Mouse (Mus musculus) liver, postnatal 0 days (tissue): ENCODE measurements around the gene Hsp90aa1. TPM values are rescaled to one million over a fixed set of nuclear protein-coding genes. Genes with fewer than 3 reads are reported as not detected.
"Not testable (repeated sequence)": the region's sequence is repeated elsewhere in the genome, so short reads cannot be mapped to it uniquely, and the experiment has no call there.

ENCODE experiments used
- ATAC-seq: fragments of 200-750 bp; cut with Nextera tagmentation; 2 replicates; pipeline ENCODE4 v1.8.0; 2017; ENCODE audit warnings: mild to moderate bottlenecking, moderate library complexity
- DNase-seq: peaks from one replicate; pipeline ENCODE4 v3.0.0-alpha.2; 2016
- H3K27ac ChIP-seq: fragments of 300-500 bp; sonication (generic); 2 replicates; pipeline ENCODE4 v1.5.1; 2014; ENCODE audit warnings: antibody characterized with exemption, moderate library complexity, mild to moderate bottlenecking, low read depth
- H3K27me3 ChIP-seq: fragments of 300-500 bp; sonication (generic); 2 replicates; pipeline ENCODE4 v1.6.1; 2014; ENCODE audit warnings: low read length, control low read depth, mixed read lengths; ENCODE audit not compliant: insufficient read depth
- H3K36me3 ChIP-seq: fragments of 300-500 bp; sonication (generic); replicated peaks from 2 replicates; pipeline ENCODE4 v1.6.1; 2014; ENCODE audit warnings: mild to moderate bottlenecking, control low read depth, low read length, moderate library complexity, mixed read lengths; ENCODE audit not compliant: insufficient read depth
- H3K4me1 ChIP-seq: fragments of 300-500 bp; sonication (generic); 2 replicates; pipeline ENCODE4 v1.6.1; 2014; ENCODE audit warnings: antibody characterized with exemption, mild to moderate bottlenecking, control low read depth; ENCODE audit not compliant: insufficient read depth
- H3K4me2 ChIP-seq: fragments of 300-500 bp; sonication (generic); 2 replicates; pipeline ENCODE4 v1.6.1; 2014; ENCODE audit warnings: low read depth, mild to moderate bottlenecking, low read length, moderate library complexity, mixed read lengths
- H3K4me3 ChIP-seq: fragments of 300-500 bp; sonication (generic); 2 replicates; pipeline ENCODE4 v1.5.1; 2014; ENCODE audit warnings: low read depth, low read length
- H3K9ac ChIP-seq: fragments of 300-500 bp; sonication (generic); replicated peaks from 2 replicates; pipeline ENCODE4 v1.6.1; 2014; ENCODE audit warnings: mild to moderate bottlenecking, moderate library complexity
- H3K9me3 ChIP-seq: fragments of 300-500 bp; sonication (generic); 2 replicates; pipeline ENCODE4 v1.6.1; 2016; ENCODE audit warnings: mild to moderate bottlenecking, control low read depth, low read length, mixed read lengths
- CTCF ChIP-seq: sonication (generic); IDR thresholded peaks from 2 replicates; pipeline ENCODE4 v1.5.1; 2016; ENCODE audit warnings: antibody characterized with exemption, low read depth
- EP300 ChIP-seq: IDR thresholded peaks from 2 replicates; pipeline ENCODE4 v1.6.1; 2016; ENCODE audit warnings: antibody characterized with exemption, low read depth, mild to moderate bottlenecking
- WGBS: fragments of 180-500 bp; shearing (Covaris S2); extraction: QIAGEN DNeasy Blood & Tissue Kit; methylation state at CpG from one replicate; pipeline ENCODE4 v1.1.7; 2014; ENCODE audit not compliant: insufficient replicate concordance; 5-methylcytosine and 5-hydroxymethylcytosine counted together
- polyA plus RNA-seq: library from polyadenylated mRNA; unstranded; fragments of >200 nt; fragmentation: Nextera tagmentation; extraction: Ambion mirVana; gene quantifications from 2 replicates; pipeline ENCODE4 v1.2.1, GENCODE M21; 2015

The Hsp90aa1 gene
- polyA plus RNA-seq, 1 experiment from 2014 or later = 250 TPM

DNA sequence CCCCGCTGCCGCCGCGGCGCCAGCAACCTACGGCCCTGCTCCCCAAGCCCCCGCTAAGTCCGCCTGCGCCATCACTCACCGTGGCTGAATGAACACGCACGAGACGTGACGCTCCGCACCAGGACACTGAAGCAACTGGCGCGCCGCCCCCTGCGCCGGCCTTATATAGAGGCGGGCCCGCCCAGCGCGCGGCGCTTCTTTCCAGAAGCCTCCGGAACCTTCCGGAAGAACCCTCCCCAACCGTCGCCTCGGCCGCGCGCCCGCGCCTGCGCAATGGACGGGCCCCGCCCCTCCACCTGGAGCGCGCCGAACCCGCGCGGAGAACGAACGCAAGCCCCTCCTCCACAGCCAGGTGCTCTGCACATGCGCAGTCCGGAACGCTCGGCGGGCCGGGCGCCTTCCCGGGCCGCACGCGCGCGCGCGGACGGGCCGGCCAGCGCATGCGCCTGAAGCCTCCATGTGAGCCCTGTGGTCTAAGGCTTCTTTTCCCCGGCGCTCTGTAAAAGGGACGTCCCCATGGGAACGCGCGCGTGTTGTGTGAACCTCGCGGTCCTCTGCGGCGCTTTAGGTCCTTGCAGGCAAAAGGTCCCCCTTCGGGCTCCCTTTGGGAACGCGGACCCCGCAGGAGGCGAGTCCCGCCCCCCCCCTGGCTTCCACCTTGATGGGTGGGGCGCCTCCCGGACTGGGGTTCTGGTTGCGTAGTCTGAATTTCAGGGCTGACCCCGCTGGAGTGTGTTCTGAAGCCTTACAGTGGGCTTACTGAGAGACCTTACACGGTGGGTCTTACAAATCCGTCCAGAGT is 6.2 kb downstream of the Hsp90aa1 start:
- DNase-seq (peak; percentile 99), ATAC-seq (peak; percentile 93)
- peaks cover 30% of the 10 kb centered on the region for H3K36me3 ChIP-seq
- 1% methylated on average over 70 of the region's 89 CpGs for WGBS
- H3K27ac ChIP-seq = peak overlapping the region; percentile 86
- TF ChIP-seq EP300 (peak; percentile 77; the same call in 1 of the 2 replicates), CTCF (no peak)
- H3K4me1 ChIP-seq = peaks cover 33% of the 10 kb centered on the region
- no peaks in the 10 kb centered on the region for H3K9me3 ChIP-seq
- H3K4me2 ChIP-seq = peak overlapping the region; percentile 99
- H3K9ac ChIP-seq = peak overlapping the region; percentile 94
- peak overlapping the region; percentile 100 for H3K4me3 ChIP-seq
- no peaks in the 10 kb centered on the region for H3K27me3 ChIP-seq

- DNase-seq = peak; percentile 73
- Histone ChIP-seq H3K27ac (peak overlapping the region; percentile 86), H3K4me1 (peaks cover 29% of the 10 kb centered on the region), H3K4me3 (peak overlapping the region; percentile 100), H3K27me3 (no peaks in the 10 kb centered on the region), H3K9ac (peak overlapping the region; percentile 94), H3K9me3 (no peaks in the 10 kb centered on the region), H3K36me3 (peaks cover 31% of the 10 kb centered on the region), H3K4me2 (peak overlapping the region; percentile 99)
- peak; percentile 45 for ATAC-seq
- under 1% methylated on average over 48 of the region's 55 CpGs for WGBS
- no peak for TF ChIP-seq CTCF
- TF ChIP-seq EP300 = no peak
These were observed 6.8 kb downstream of the Hsp90aa1 start for GRCm38 (mm10) chr12:110695676-110696171.

DNA sequence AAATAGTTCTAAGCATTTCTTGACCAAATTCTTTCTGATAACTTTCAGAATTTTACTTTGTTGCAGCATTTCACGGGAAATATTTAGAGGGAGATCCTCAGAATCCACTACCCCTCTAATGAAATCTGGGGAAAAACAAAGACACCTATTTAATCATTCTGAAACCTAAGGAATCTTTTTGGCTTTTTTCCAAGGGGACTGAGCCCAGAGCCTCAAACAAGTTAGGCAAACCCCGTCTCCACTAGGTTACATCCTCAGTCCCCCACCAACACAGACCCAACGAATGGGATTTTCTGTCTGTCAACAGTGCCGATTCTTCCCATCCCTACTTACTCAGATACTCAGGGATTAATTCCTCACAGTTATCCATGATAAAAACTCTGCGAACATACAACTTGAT is 9.2 kb downstream of the Hsp90aa1 start:
- H3K4me3 ChIP-seq, H3K27ac ChIP-seq, ATAC-seq, H3K27me3 ChIP-seq, H3K9ac ChIP-seq, H3K4me2 ChIP-seq, H3K9me3 ChIP-seq, DNase-seq: not testable (repeated sequence)
- H3K36me3 ChIP-seq = peaks cover 50% of the 10 kb centered on the region
- H3K4me1 ChIP-seq = peaks cover 23% of the 10 kb centered on the region
- WGBS = 73% methylated on average over 5 of the region's 5 CpGs

DNA sequence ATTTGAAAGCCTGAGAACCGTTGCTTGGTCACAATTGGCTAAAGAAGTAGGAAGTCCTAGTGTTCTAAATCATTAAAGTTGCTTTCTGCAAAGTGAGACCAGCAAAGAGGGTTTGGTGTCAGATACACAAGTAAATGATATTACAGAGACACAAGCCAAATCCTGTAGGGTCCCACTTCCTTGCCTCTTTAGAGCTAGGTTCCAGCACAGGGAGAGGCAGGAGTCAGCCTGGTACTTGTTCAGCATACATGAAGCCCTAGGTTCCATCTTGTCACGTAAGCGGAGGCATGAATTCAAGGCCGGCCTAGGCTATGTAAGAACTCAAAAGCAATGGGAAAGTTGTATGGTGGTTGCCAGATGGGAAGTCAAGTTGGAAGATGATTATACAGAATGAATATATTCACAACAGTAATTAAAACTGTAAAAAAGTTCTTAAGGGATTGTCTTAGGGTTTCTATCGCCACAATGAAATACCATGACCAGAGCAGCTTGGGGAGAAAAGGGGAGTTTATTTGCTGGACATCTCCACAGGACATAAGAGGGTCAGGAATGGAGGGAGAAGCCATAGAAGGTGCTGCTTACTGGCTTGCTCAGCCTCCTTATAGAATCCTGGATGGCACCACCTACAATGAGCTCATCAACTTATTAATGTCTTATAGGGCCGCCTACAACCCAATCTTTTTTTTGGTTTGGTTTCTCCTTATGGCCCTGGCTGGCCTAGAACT is 12.4 kb downstream of the Hsp90aa1 start:
- DNase-seq = no peak
- Histone ChIP-seq H3K27ac (no peak overlapping the region), H3K36me3 (peaks cover 52% of the 10 kb centered on the region), H3K9ac (no peak overlapping the region), H3K9me3 (no peaks in the 10 kb centered on the region), H3K4me2 (no peak overlapping the region), H3K4me3 (no peak overlapping the region), H3K27me3 (no peaks in the 10 kb centered on the region), H3K4me1 (peaks cover 7% of the 10 kb centered on the region; the same call in 1 of the 2 replicates)
- 89% methylated on average over 6 of the region's 6 CpGs for WGBS
- TF ChIP-seq EP300 (no peak), CTCF (no peak)
- ATAC-seq = no peak

GRCm38 (mm10) chr12:110688921-110689320 is 13.6 kb downstream of the Hsp90aa1 start:
- H3K4me3 ChIP-seq, H3K4me1 ChIP-seq, ATAC-seq, H3K9ac ChIP-seq, H3K27ac ChIP-seq, H3K27me3 ChIP-seq, H3K9me3 ChIP-seq, DNase-seq, H3K4me2 ChIP-seq: not testable (repeated sequence)
- H3K36me3 ChIP-seq = peaks cover 44% of the 10 kb centered on the region
- 87% methylated on average over 3 of the region's 3 CpGs for WGBS
